Mouse (Mus musculus) forebrain, postnatal 0 days (tissue): ENCODE measurements at regions not wholly inside any gene's neighbourhood (a gene's known extent, or its start where the extent isn't known, plus 50 kb on each side); places are given as distances from the start of the nearest gene placed in this dataset.
A peak's percentile ranks its signal among the peaks of the same experiment; 100 is the strongest.

Experiments
- ATAC-seq: fragments of 200-750 bp; cut with Nextera tagmentation; 2 replicates; pipeline ENCODE4 v1.8.0; 2017; ENCODE audit warnings: mild to moderate bottlenecking, moderate library complexity
- DNase-seq: peaks from one replicate; pipeline ENCODE4 v3.0.0-alpha.2; 2015
- H3K27ac ChIP-seq: fragments of 300-500 bp; sonication (generic); 2 replicates; pipeline ENCODE4 v1.5.1; 2014; ENCODE audit warnings: low read depth, mild to moderate bottlenecking, antibody characterized with exemption, low read length, moderate library complexity, mixed read lengths
- H3K27me3 ChIP-seq: fragments of 300-500 bp; sonication (generic); 2 replicates; pipeline ENCODE4 v1.6.1; 2014; ENCODE audit warnings: mild to moderate bottlenecking, low read length, mixed read lengths; ENCODE audit not compliant: insufficient read depth
- H3K36me3 ChIP-seq: fragments of 300-500 bp; sonication (generic); 2 replicates; pipeline ENCODE4 v1.6.1; 2014; ENCODE audit warnings: mild to moderate bottlenecking, moderate library complexity; ENCODE audit not compliant: insufficient read depth
- H3K4me1 ChIP-seq: fragments of 300-500 bp; sonication (generic); 2 replicates; pipeline ENCODE4 v1.6.1; 2014; ENCODE audit warnings: antibody characterized with exemption; ENCODE audit not compliant: insufficient read depth
- H3K4me2 ChIP-seq: fragments of 300-500 bp; sonication (generic); 2 replicates; pipeline ENCODE4 v1.6.1; 2014; ENCODE audit warnings: low read depth, mild to moderate bottlenecking, moderate library complexity
- H3K4me3 ChIP-seq: fragments of 300-500 bp; sonication (generic); 2 replicates; pipeline ENCODE4 v1.5.1; 2014; ENCODE audit warnings: low read depth, low read length, mixed read lengths
- H3K9ac ChIP-seq: fragments of 300-500 bp; sonication (generic); 2 replicates; pipeline ENCODE4 v1.6.1; 2014; ENCODE audit warnings: mild to moderate bottlenecking
- H3K9me3 ChIP-seq: fragments of 300-500 bp; sonication (generic); 2 replicates; pipeline ENCODE4 v1.6.1; 2016; ENCODE audit warnings: low read length
- CTCF ChIP-seq: sonication (generic); IDR thresholded peaks from 2 replicates; pipeline ENCODE4 v1.5.1; 2016; ENCODE audit warnings: antibody characterized with exemption, control low read depth, low read depth
- WGBS: fragments of 180-500 bp; shearing (Covaris S2); extraction: QIAGEN DNeasy Blood & Tissue Kit; methylation state at CpG from one replicate; pipeline ENCODE4 v1.1.7; 2014; 5-methylcytosine and 5-hydroxymethylcytosine counted together

- no peak for TF ChIP-seq CTCF
- no peaks in the 10 kb centered on the region for H3K4me1 ChIP-seq
These were observed 107.1 kb upstream of the Pard3b start for GRCm38 (mm10) chr1:61531487-61531886.

GRCm38 (mm10) chr1:61540081-61540480, 98.5 kb upstream of the Pard3b start:
- 32% methylated on average over 3 of the region's 3 CpGs for WGBS
- no peak overlapping the region for H3K27ac ChIP-seq
- H3K9me3 ChIP-seq: no peaks in the 10 kb centered on the region
- H3K36me3 ChIP-seq: no peaks in the 10 kb centered on the region
- H3K4me1 ChIP-seq: no peaks in the 10 kb centered on the region
- no peak overlapping the region for H3K4me3 ChIP-seq
- ATAC-seq: no peak
- no peak overlapping the region for H3K4me2 ChIP-seq
- TF ChIP-seq CTCF: no peak
- H3K9ac ChIP-seq: no peak overlapping the region
- H3K27me3 ChIP-seq: no peaks in the 10 kb centered on the region
- no peak for DNase-seq

More at GRCm38 (mm10) chr1:61531487-61531886, 107.1 kb upstream of the Pard3b start:
- Histone ChIP-seq H3K9me3 (no peaks in the 10 kb centered on the region), H3K27me3 (no peaks in the 10 kb centered on the region), H3K27ac (no peak overlapping the region), H3K4me3 (no peak overlapping the region), H3K36me3 (no peaks in the 10 kb centered on the region), H3K4me2 (no peak overlapping the region), H3K9ac (no peak overlapping the region)
- ATAC-seq (peak; percentile 56), DNase-seq (peak; percentile 55)
- 9% methylated on average over 5 of the region's 5 CpGs for WGBS

- no peaks in the 10 kb centered on the region for H3K4me1 ChIP-seq
- H3K4me3 ChIP-seq: no peak overlapping the region
- H3K9me3 ChIP-seq: no peaks in the 10 kb centered on the region
- no peak overlapping the region for H3K4me2 ChIP-seq
- TF ChIP-seq CTCF: no peak
- no peaks in the 10 kb centered on the region for H3K36me3 ChIP-seq
- no peak overlapping the region for H3K27ac ChIP-seq
- WGBS: 83% methylated on average over 4 of the region's 4 CpGs
- ATAC-seq (no peak), DNase-seq (no peak)
- no peaks in the 10 kb centered on the region for H3K27me3 ChIP-seq
- no peak overlapping the region for H3K9ac ChIP-seq
These were observed 97.5 kb upstream of the Pard3b start for GRCm38 (mm10) chr1:61541166-61541565.

GRCm38 (mm10) chr1:61552577-61553517, 85.8 kb upstream of the Pard3b start:
- Histone ChIP-seq H3K27me3 (no peaks in the 10 kb centered on the region), H3K4me1 (peaks cover 5% of the 10 kb centered on the region; the same call in 1 of the 2 replicates), H3K9ac (no peak overlapping the region), H3K27ac (no peak overlapping the region), H3K36me3 (no peaks in the 10 kb centered on the region), H3K4me3 (no peak overlapping the region), H3K4me2 (0 out of 2 replicates have a peak overlapping the region, but pooled peaks have one; percentile 0), H3K9me3 (no peaks in the 10 kb centered on the region)
- WGBS: 52% methylated on average over 21 of the region's 21 CpGs
- no peak for ATAC-seq
- TF ChIP-seq CTCF: no peak
- peak; percentile 63 for DNase-seq

- Histone ChIP-seq H3K9me3 (no peaks in the 10 kb centered on the region), H3K4me1 (no peaks in the 10 kb centered on the region), H3K27ac (no peak overlapping the region), H3K36me3 (no peaks in the 10 kb centered on the region), H3K9ac (no peak overlapping the region), H3K4me2 (no peak overlapping the region), H3K27me3 (no peaks in the 10 kb centered on the region), H3K4me3 (no peak overlapping the region)
- ATAC-seq: no peak
- TF ChIP-seq CTCF: no peak
- 54% methylated on average over 2 of the region's 2 CpGs for WGBS
- DNase-seq: no peak
These were observed 79.1 kb upstream of the Pard3b start for GRCm38 (mm10) chr1:61559514-61559913.

GRCm38 (mm10) chr1:61562091-61562490, 76.5 kb upstream of the Pard3b start:
- WGBS: 80% methylated on average over 2 of the region's 2 CpGs
- no peak for ATAC-seq
- DNase-seq: no peak
- H3K4me3 ChIP-seq: no peak overlapping the region
- H3K9me3 ChIP-seq: no peaks in the 10 kb centered on the region
- H3K9ac ChIP-seq: no peak overlapping the region
- no peak overlapping the region for H3K27ac ChIP-seq
- H3K4me2 ChIP-seq: no peak overlapping the region
- no peaks in the 10 kb centered on the region for H3K27me3 ChIP-seq
- H3K4me1 ChIP-seq: no peaks in the 10 kb centered on the region
- no peaks in the 10 kb centered on the region for H3K36me3 ChIP-seq
- no peak for TF ChIP-seq CTCF

GRCm38 (mm10) chr1:61565471-61565870, 73.2 kb upstream of the Pard3b start:
- Histone ChIP-seq H3K4me1 (no peaks in the 10 kb centered on the region), H3K4me3 (no peak overlapping the region), H3K36me3 (no peaks in the 10 kb centered on the region), H3K27me3 (no peaks in the 10 kb centered on the region), H3K27ac (no peak overlapping the region), H3K9me3 (no peaks in the 10 kb centered on the region), H3K4me2 (no peak overlapping the region), H3K9ac (no peak overlapping the region)
- DNase-seq (peak; percentile 45), ATAC-seq (no peak)
- TF ChIP-seq CTCF: no peak
- 67% methylated on average over 4 of the region's 4 CpGs for WGBS
